Mouse (Mus musculus) hindbrain, embryonic 15.5 days (tissue): ENCODE data around the gene Rhbdf1. TPM values are rescaled to one million over a fixed set of nuclear protein-coding genes. Genes with fewer than 3 reads are reported as not detected.

ENCODE experiments used
- ATAC-seq: fragments of 200-750 bp; cut with Nextera tagmentation; 2 replicates; pipeline ENCODE4 v1.8.0; 2017; ENCODE audit warnings: low read depth, moderate number of reproducible peaks, moderate TSS enrichment; ENCODE audit not compliant: low FRiP score
- H3K27ac ChIP-seq: fragments of 300-500 bp; sonication (generic); replicated peaks from 2 replicates; pipeline ENCODE4 v1.5.1; 2015; ENCODE audit warnings: mild to moderate bottlenecking, inconsistent platforms
- H3K27me3 ChIP-seq: fragments of 300-500 bp; sonication (generic); 2 replicates; pipeline ENCODE4 v1.6.1; 2015; ENCODE audit warnings: control low read depth, inconsistent platforms
- H3K36me3 ChIP-seq: fragments of 300-500 bp; sonication (generic); 2 replicates; pipeline ENCODE4 v1.6.1; 2015; ENCODE audit warnings: control low read depth, inconsistent platforms
- H3K4me1 ChIP-seq: fragments of 300-500 bp; sonication (generic); replicated peaks from 2 replicates; pipeline ENCODE4 v1.6.1; 2015; ENCODE audit warnings: control low read depth, inconsistent platforms
- H3K4me2 ChIP-seq: fragments of 300-500 bp; sonication (generic); 2 replicates; pipeline ENCODE4 v1.6.1; 2015; ENCODE audit warnings: moderate library complexity, mild to moderate bottlenecking, inconsistent platforms
- H3K4me3 ChIP-seq: fragments of 300-500 bp; sonication (generic); 2 replicates; pipeline ENCODE4 v1.5.1; 2015; ENCODE audit warnings: mild to moderate bottlenecking, inconsistent platforms
- H3K9ac ChIP-seq: fragments of 300-500 bp; sonication (generic); 2 replicates; pipeline ENCODE4 v1.6.1; 2015; ENCODE audit warnings: inconsistent platforms
- H3K9me3 ChIP-seq: fragments of 300-500 bp; sonication (generic); 2 replicates; pipeline ENCODE4 v1.6.1; 2016; ENCODE audit warnings: control low read depth, inconsistent platforms
- WGBS: fragments of 180-500 bp; shearing (Covaris S2); methylation state at CpG from one replicate; pipeline ENCODE4 v1.1.7; 2015; 5-methylcytosine and 5-hydroxymethylcytosine counted together
- polyA plus RNA-seq: library from polyadenylated mRNA; unstranded; fragments of >200 nt; fragmentation: Nextera tagmentation; extraction: Ambion mirVana; gene quantifications from 2 replicates; pipeline ENCODE4 v1.2.1, GENCODE M21; 2015

Rhbdf1 gene
- polyA plus RNA-seq, result 24.8 and 29.2 TPM in 2 replicates

GRCm38 (mm10) chr11:32221951-32222409 is at the start of gene Rhbdf1:
Gene Rhbdf1 (minus strand): TSS chr11:32222300.
- WGBS, result 0% methylated on average over 61 of the region's 72 CpGs
- H3K27me3 ChIP-seq, result peaks cover 19% of the 10 kb centered on the region
- no peaks in the 10 kb centered on the region for H3K36me3 ChIP-seq
- H3K9me3 ChIP-seq, result no peaks in the 10 kb centered on the region
- H3K4me2 ChIP-seq, result peak within 1 kb of the TSS; percentile 98
- peak within 1 kb of the TSS; percentile 69 for H3K27ac ChIP-seq
- H3K9ac ChIP-seq, result peak within 1 kb of the TSS; percentile 75
- H3K4me1 ChIP-seq, result peaks cover 70% of the 10 kb centered on the region
- no peak for ATAC-seq
- peak within 1 kb of the TSS; percentile 69 for H3K4me3 ChIP-seq

DNA sequence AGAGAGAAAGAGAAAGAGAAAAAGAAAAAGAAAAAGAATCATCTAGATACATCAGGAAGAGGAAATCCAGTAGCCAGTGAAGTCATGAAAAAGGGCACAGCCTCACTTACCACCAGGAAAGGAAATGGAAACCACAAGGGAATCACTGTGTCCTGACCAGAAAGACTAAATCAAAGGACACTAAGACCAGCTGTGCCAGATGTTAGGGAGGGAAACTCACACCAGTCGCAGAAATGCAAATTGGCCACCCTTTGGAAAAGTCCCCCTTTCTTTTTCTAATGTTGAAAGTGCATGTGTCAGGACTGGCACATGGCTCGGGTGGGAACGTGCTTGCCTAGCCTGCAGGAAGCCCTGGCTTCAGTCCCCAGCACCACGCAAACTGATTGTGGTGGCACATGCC is 49.1 kb upstream of the Rhbdf1 start:
- Histone ChIP-seq H3K27ac (no peak overlapping the region), H3K4me2 (no peak overlapping the region), H3K4me3 (no peak overlapping the region), H3K36me3 (no peaks in the 10 kb centered on the region), H3K4me1 (peaks cover 12% of the 10 kb centered on the region), H3K9ac (no peak overlapping the region), H3K27me3 (no peaks in the 10 kb centered on the region), H3K9me3 (no peaks in the 10 kb centered on the region)
- 53% methylated on average over 4 of the region's 4 CpGs for WGBS
- no peak for ATAC-seq

DNA sequence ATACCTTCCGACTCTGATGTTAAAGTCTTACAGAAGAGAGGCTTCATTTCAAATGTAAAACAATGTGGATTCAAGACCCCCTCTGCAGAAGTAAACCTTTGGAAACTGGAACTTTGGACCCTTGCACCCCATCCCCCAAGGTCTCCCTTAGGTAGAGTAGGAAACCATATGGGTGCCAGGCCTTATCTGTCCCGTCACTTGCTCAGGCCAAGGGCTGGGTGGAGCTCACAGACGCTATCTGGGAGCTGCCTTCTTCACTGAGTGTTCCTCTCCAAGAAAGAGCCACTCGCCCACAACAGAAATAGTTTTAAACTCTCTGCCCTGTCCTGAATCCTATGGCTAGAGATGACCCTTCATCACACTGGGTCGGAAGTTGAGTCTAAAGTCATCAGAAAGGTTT is 46.9 kb upstream of the Rhbdf1 start:
- WGBS, result 89% methylated on average over 5 of the region's 5 CpGs
- no peak for ATAC-seq
- H3K9me3 ChIP-seq, result no peaks in the 10 kb centered on the region

DNA sequence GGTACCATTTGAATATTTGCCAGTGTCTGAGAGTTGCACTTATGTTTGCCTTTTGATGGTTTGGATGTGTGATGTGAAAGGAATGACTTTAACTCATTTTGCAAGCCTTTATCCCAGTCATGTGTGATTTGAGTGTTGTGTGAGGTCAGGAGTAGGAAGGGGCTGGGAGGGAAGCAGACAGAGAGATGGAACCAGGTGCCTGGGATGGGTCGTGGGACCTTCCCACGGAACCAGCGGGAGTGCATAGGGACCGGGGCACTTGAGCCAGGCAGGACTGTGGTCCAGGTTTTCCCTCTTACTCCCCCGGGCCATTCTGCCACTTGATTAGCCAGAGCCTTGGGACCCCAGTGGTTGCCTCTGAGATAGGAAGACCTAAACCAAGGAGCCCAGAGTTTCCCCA is 45.9 kb upstream of the Rhbdf1 start:
- peak; percentile 20; the same call in 1 of the 2 replicates for ATAC-seq
- Histone ChIP-seq H3K9ac (peak overlapping the region; percentile 98), H3K4me2 (peak overlapping the region; percentile 59), H3K27me3 (no peaks in the 10 kb centered on the region), H3K27ac (peak overlapping the region; percentile 93), H3K9me3 (no peaks in the 10 kb centered on the region), H3K4me1 (peaks cover 16% of the 10 kb centered on the region), H3K4me3 (peak overlapping the region; percentile 82), H3K36me3 (no peaks in the 10 kb centered on the region)
- 33% methylated on average over 5 of the region's 5 CpGs for WGBS

More for the DNA sequence above, 46.9 kb upstream of the Rhbdf1 start:
- Histone ChIP-seq H3K36me3 (no peaks in the 10 kb centered on the region), H3K4me3 (no peak overlapping the region), H3K9ac (no peak overlapping the region), H3K27ac (no peak overlapping the region), H3K27me3 (no peaks in the 10 kb centered on the region), H3K4me1 (peaks cover 16% of the 10 kb centered on the region), H3K4me2 (no peak overlapping the region)

DNA sequence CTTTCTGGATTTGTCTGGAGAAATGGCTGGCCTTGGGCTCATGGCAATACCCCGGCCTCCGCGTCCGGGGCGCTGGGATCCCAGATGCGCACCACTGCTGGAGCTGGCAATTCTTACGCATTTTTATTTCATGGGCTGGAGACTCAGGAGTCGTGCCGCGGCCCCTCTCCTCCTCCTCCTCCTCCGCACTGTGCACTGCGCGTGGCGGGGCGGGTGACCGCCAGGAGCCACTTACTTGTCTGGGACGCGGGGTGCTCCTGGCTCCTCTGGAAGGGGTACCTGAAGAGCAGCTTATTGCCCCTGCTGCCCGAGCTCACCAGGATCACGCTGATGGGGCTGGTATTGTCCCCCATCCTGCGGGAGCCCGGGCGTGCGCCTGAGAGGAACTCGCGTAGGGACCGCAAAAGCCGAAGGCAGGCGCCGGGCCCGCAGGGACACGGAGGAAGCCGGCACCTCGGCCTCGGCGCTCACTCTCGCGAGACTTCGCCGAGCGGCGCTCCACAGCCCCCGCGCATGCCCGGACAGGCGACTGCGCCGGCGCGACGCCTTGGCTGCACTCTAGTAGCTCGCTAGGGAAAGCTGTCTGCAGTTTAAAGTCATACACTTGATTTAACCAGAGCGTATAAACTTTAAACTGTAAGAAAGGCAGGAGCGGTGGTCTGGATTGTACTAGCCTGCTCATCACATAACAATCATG is 45.2 kb upstream of the Rhbdf1 start, which contains the start of gene Nprl3:
Gene Nprl3, minus strand, starts transcription at position 520 of the 697 bp plus-strand sequence.
- Histone ChIP-seq H3K4me2 (peak within 1 kb of the TSS; percentile 59), H3K27me3 (no peaks in the 10 kb centered on the region), H3K9ac (peak within 1 kb of the TSS; percentile 98), H3K4me1 (peaks cover 16% of the 10 kb centered on the region), H3K4me3 (peak within 1 kb of the TSS; percentile 82), H3K36me3 (peaks cover 1% of the 10 kb centered on the region; the same call in 1 of the 2 replicates), H3K27ac (peak within 1 kb of the TSS; percentile 93), H3K9me3 (no peaks in the 10 kb centered on the region)
- ATAC-seq, result peak; percentile 99
- WGBS, result 0% methylated on average over 54 of the region's 54 CpGs

GRCm38 (mm10) chr11:32266776-32267175 is 44.7 kb upstream of the Rhbdf1 start:
- H3K27me3 ChIP-seq, result no peaks in the 10 kb centered on the region
- peaks cover 4% of the 10 kb centered on the region; the same call in 1 of the 2 replicates for H3K36me3 ChIP-seq
- 25% methylated on average over 6 of the region's 6 CpGs for WGBS
- H3K27ac ChIP-seq, result peak overlapping the region; percentile 93
- H3K4me2 ChIP-seq, result peak overlapping the region; percentile 59
- peak overlapping the region; percentile 98 for H3K9ac ChIP-seq
- H3K4me1 ChIP-seq, result peaks cover 16% of the 10 kb centered on the region
- ATAC-seq, result no peak
- peak overlapping the region; percentile 82 for H3K4me3 ChIP-seq
- no peaks in the 10 kb centered on the region for H3K9me3 ChIP-seq

DNA sequence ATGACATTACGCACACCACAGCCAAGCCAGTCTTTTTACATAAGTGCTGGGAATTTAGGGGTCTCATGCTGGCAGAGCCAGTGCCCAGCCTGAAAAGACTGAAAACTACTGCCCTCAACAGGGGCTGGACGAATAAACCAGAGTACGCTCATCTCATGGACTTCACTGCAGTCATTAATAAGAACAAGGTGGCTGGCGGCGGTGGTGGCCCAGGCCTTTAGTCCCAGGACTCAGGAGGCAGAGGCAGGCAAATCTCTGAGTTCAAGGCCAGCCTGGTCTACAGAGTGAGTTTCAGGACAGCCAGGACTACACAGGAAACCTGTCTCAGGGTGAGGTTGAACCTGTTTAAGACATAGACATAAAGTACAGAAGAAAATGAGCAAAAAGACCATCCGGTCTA is 44.1 kb upstream of the Rhbdf1 start:
- no peak for ATAC-seq

GRCm38 (mm10) chr11:32265117-32265738 is 43.1 kb upstream of the Rhbdf1 start:
- peaks cover 16% of the 10 kb centered on the region for H3K4me1 ChIP-seq
- no peak overlapping the region for H3K4me3 ChIP-seq
- 95% methylated on average over 3 of the region's 3 CpGs for WGBS
- peaks cover 4% of the 10 kb centered on the region; the same call in 1 of the 2 replicates for H3K36me3 ChIP-seq
- no peak overlapping the region for H3K9ac ChIP-seq
- ATAC-seq, result no peak
- H3K4me2 ChIP-seq, result no peak overlapping the region
- no peak overlapping the region for H3K27ac ChIP-seq
- no peaks in the 10 kb centered on the region for H3K9me3 ChIP-seq
- no peaks in the 10 kb centered on the region for H3K27me3 ChIP-seq

More for the DNA sequence above, 44.1 kb upstream of the Rhbdf1 start:
- WGBS, result 94% methylated on average over 6 of the region's 6 CpGs
- Histone ChIP-seq H3K4me3 (no peak overlapping the region), H3K4me1 (peaks cover 16% of the 10 kb centered on the region), H3K4me2 (no peak overlapping the region), H3K27ac (no peak overlapping the region), H3K27me3 (no peaks in the 10 kb centered on the region), H3K9ac (no peak overlapping the region), H3K36me3 (peaks cover 4% of the 10 kb centered on the region; the same call in 1 of the 2 replicates), H3K9me3 (no peaks in the 10 kb centered on the region)

GRCm38 (mm10) chr11:32262674-32263415 is 40.7 kb upstream of the Rhbdf1 start:
- H3K4me3 ChIP-seq, result no peak overlapping the region
- no peaks in the 10 kb centered on the region for H3K9me3 ChIP-seq
- no peak for ATAC-seq
- H3K27ac ChIP-seq, result no peak overlapping the region
- peaks cover 4% of the 10 kb centered on the region; the same call in 1 of the 2 replicates for H3K36me3 ChIP-seq
- no peaks in the 10 kb centered on the region for H3K27me3 ChIP-seq
- peaks cover 10% of the 10 kb centered on the region for H3K4me1 ChIP-seq
- no peak overlapping the region for H3K9ac ChIP-seq
- H3K4me2 ChIP-seq, result no peak overlapping the region
- 85% methylated on average over 10 of the region's 10 CpGs for WGBS

DNA sequence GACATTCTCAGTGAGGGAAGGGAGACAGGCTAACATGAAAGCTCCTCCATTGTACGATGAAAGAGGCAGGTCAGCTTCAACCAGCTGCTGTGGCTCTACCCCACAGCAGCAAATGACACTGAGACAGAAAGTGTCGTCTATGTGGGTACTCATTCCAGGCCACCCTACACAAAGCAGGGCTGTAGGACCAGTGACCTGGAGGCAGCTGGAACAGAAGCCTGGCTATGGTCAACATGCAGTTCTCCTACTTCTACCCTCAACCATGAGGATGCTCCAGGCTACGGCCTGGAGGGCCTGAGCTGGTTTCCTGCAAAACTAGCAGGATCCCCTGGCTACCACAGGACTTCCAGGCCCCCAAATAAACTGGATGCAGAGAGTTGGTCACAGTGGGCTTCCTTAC is 34.5 kb upstream of the Rhbdf1 start:
- H3K4me2 ChIP-seq, result no peak overlapping the region
- 93% methylated on average over 3 of the region's 3 CpGs for WGBS
- no peak overlapping the region for H3K27ac ChIP-seq
- no peak overlapping the region for H3K4me3 ChIP-seq
- ATAC-seq, result no peak
- no peaks in the 10 kb centered on the region for H3K27me3 ChIP-seq
- H3K36me3 ChIP-seq, result peaks cover 17% of the 10 kb centered on the region
- H3K9ac ChIP-seq, result no peak overlapping the region
- no peaks in the 10 kb centered on the region for H3K9me3 ChIP-seq
- no peaks in the 10 kb centered on the region for H3K4me1 ChIP-seq

DNA sequence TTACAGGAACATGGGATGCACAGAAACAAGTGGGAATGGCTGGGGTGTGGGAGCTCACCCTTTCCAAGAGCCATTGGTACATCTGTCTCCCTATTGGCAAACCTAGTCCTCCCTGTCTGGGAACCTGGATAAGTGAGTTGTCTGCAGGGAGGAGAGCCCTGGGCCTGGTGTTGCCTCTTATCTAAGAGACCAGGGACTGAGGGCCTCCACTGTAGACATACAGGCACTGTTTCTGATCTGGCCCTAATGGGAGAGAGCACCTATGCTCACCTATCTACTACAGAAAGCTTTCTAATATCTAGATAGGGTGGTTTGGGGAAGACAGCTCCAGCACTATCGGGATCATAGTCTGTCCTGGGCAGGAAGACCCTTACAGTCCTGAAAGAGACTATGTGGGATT is 34.0 kb upstream of the Rhbdf1 start:
- no peak overlapping the region for H3K4me3 ChIP-seq
- H3K9ac ChIP-seq, result no peak overlapping the region
- 91% methylated on average over 1 of the region's 1 CpGs for WGBS
- H3K27me3 ChIP-seq, result no peaks in the 10 kb centered on the region
- no peaks in the 10 kb centered on the region for H3K9me3 ChIP-seq
- no peak overlapping the region for H3K4me2 ChIP-seq
- no peak for ATAC-seq
- no peaks in the 10 kb centered on the region for H3K4me1 ChIP-seq
- H3K36me3 ChIP-seq, result peaks cover 20% of the 10 kb centered on the region
- no peak overlapping the region for H3K27ac ChIP-seq

GRCm38 (mm10) chr11:32253121-32253520 is 31.0 kb upstream of the Rhbdf1 start:
- no peak overlapping the region for H3K4me2 ChIP-seq
- H3K4me1 ChIP-seq, result no peaks in the 10 kb centered on the region
- no peak for ATAC-seq
- H3K36me3 ChIP-seq, result peaks cover 36% of the 10 kb centered on the region
- no peak overlapping the region for H3K4me3 ChIP-seq
- H3K27ac ChIP-seq, result no peak overlapping the region
- no peaks in the 10 kb centered on the region for H3K9me3 ChIP-seq
- no peak overlapping the region for H3K9ac ChIP-seq
- no peaks in the 10 kb centered on the region for H3K27me3 ChIP-seq
- 97% methylated on average over 1 of the region's 1 CpGs for WGBS
